Mouse (Mus musculus) hindbrain, embryonic 11.5 days (tissue): ENCODE data around the gene Atp8b5. TPM values are rescaled to one million over a fixed set of nuclear protein-coding genes. Genes with fewer than 3 reads are reported as not detected.

Source experiments
- ATAC-seq: fragments of 200-750 bp; cut with Nextera tagmentation; 2 replicates; pipeline ENCODE4 v1.8.0; 2017; ENCODE audit warnings: mild to moderate bottlenecking, moderate TSS enrichment, moderate library complexity; ENCODE audit not compliant: low FRiP score
- DNase-seq: peaks from one replicate; pipeline ENCODE4 v3.0.0-alpha.2; 2015; ENCODE audit warnings: low spot score
- H3K27ac ChIP-seq: fragments of 300-500 bp; sonication (generic); 2 replicates; pipeline ENCODE4 v1.5.1; 2014; ENCODE audit warnings: mild to moderate bottlenecking, low read depth, low read length
- H3K27me3 ChIP-seq: fragments of 300-500 bp; sonication (generic); 2 replicates; pipeline ENCODE4 v1.6.1; 2014; ENCODE audit warnings: mild to moderate bottlenecking, low read length, moderate library complexity, mixed read lengths; ENCODE audit not compliant: control insufficient read depth, insufficient read depth
- H3K36me3 ChIP-seq: fragments of 300-500 bp; sonication (generic); 2 replicates; pipeline ENCODE4 v1.6.1; 2014; ENCODE audit warnings: mild to moderate bottlenecking, low read length, moderate library complexity, mixed read lengths; ENCODE audit not compliant: control insufficient read depth, insufficient read depth
- H3K4me1 ChIP-seq: fragments of 300-500 bp; sonication (generic); replicated peaks from 2 replicates; pipeline ENCODE4 v1.6.1; 2014; ENCODE audit warnings: low read length, mixed read lengths; ENCODE audit not compliant: control insufficient read depth, insufficient read depth
- H3K4me2 ChIP-seq: fragments of 300-500 bp; sonication (generic); replicated peaks from 2 replicates; pipeline ENCODE4 v1.6.1; 2014; ENCODE audit warnings: mild to moderate bottlenecking, low read depth, low read length
- H3K4me3 ChIP-seq: fragments of 300-500 bp; sonication (generic); 2 replicates; pipeline ENCODE4 v1.5.1; 2014; ENCODE audit warnings: low read depth, low read length
- H3K9ac ChIP-seq: fragments of 300-500 bp; sonication (generic); 2 replicates; pipeline ENCODE4 v1.6.1; 2014; ENCODE audit warnings: low read depth, low read length
- H3K9me3 ChIP-seq: fragments of 300-500 bp; sonication (generic); 2 replicates; pipeline ENCODE4 v1.6.1; 2016; ENCODE audit warnings: low read length; ENCODE audit not compliant: control insufficient read depth
- WGBS: fragments of 180-500 bp; shearing (Covaris S2); extraction: QIAGEN DNeasy Blood & Tissue Kit; methylation state at CpG from one replicate; pipeline ENCODE4 v1.1.7; 2014; 5-methylcytosine and 5-hydroxymethylcytosine counted together
- polyA plus RNA-seq: library from polyadenylated mRNA; unstranded; fragments of >200 nt; fragmentation: Nextera tagmentation; extraction: Ambion mirVana; gene quantifications from 2 replicates; pipeline ENCODE4 v1.2.1, GENCODE M21; 2014

Atp8b5 gene
- polyA plus RNA-seq, 1 experiment from 2014 or later, result 0.23 TPM

DNA sequence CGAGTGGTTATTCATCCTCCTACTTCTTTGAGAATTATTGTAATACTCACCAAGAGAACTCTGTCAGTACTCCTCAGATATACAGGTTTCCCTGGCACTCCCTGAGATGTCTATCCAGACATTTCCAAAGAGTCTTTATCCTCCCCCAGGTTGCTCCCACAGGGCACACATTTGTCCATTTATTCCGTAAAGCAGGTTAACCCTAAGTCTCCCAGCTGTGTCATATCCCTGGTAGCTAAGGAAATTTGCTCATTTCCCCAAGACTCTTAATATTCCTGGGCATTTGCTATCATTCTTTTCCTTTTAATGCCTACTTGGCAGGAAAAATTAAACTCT is 332 bp downstream of the Atp8b5 start:
- 25% methylated on average over 2 of the region's 2 CpGs for WGBS
- Histone ChIP-seq H3K4me3 (peak overlapping the region; percentile 37; the same call in 1 of the 2 replicates), H3K4me1 (no peaks in the 10 kb centered on the region), H3K27ac (no peak overlapping the region), H3K9me3 (no peaks in the 10 kb centered on the region), H3K27me3 (no peaks in the 10 kb centered on the region), H3K4me2 (peak overlapping the region; percentile 60), H3K9ac (peak overlapping the region; percentile 48; the same call in 1 of the 2 replicates), H3K36me3 (no peaks in the 10 kb centered on the region)
- DNase-seq, result no peak
- peak; percentile 10; the same call in 1 of the 2 replicates for ATAC-seq

DNA sequence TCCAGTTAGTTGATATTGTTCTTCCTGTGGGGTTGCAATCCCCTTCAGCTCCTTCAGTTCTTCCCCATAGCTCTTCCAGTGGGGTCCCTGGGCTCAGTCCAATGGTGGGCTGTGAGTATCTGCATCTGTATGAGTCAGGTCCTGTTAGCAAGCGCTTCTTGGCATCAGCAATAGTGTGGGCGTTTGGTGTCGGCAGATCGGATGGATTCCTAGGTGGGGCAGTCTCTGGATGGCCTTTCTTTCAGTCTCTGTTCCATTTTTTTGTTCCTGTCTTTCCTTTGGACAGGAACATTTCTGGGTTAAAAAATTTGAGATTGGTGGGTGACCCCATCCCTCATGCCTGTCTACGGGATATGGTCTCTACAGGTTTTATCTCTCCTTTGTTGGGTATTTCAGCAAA is 18.5 kb downstream of the Atp8b5 start:
- Histone ChIP-seq H3K27me3 (no peaks in the 10 kb centered on the region), H3K4me3 (no peak overlapping the region), H3K9ac (no peak overlapping the region), H3K36me3 (no peaks in the 10 kb centered on the region), H3K4me2 (no peak overlapping the region), H3K4me1 (no peaks in the 10 kb centered on the region), H3K9me3 (no peaks in the 10 kb centered on the region), H3K27ac (no peak overlapping the region)
- no peak for DNase-seq
- 95% methylated on average over 5 of the region's 5 CpGs for WGBS
- ATAC-seq, result no peak

GRCm38 (mm10) chr4:43287305-43287704 is 20.3 kb downstream of the Atp8b5 start:
- H3K9me3 ChIP-seq, result no peaks in the 10 kb centered on the region
- H3K36me3 ChIP-seq, result no peaks in the 10 kb centered on the region
- no peak overlapping the region for H3K4me2 ChIP-seq
- no peaks in the 10 kb centered on the region for H3K4me1 ChIP-seq
- no peaks in the 10 kb centered on the region for H3K27me3 ChIP-seq
- no peak overlapping the region for H3K9ac ChIP-seq
- no peak overlapping the region for H3K27ac ChIP-seq
- no peak for ATAC-seq
- no peak overlapping the region for H3K4me3 ChIP-seq
- WGBS, result 82% methylated on average over 3 of the region's 3 CpGs
- no peak for DNase-seq

DNA sequence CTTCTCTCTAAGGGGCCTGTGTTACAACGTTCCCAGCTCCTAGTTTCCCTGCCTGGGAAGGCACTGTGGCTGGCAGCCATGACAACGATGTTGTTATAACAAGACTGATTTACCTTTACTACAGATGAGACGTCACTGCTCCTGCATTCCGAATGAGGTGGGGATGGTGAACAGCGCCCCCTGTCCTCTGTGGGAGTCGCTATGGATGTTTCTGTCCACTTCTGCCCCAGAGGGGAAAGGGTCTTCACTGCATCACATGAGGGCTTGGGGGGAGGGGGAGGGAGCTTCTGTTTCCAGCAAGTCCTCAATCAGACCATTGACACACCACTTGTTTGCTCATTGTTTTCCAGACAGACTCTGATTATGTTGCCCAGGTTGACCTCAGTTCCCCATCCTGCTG is 27.0 kb downstream of the Atp8b5 start:
- ATAC-seq (no peak), DNase-seq (peak; percentile 18)
- H3K36me3 ChIP-seq, result no peaks in the 10 kb centered on the region
- no peak overlapping the region for H3K27ac ChIP-seq
- H3K9ac ChIP-seq, result no peak overlapping the region
- H3K9me3 ChIP-seq, result no peaks in the 10 kb centered on the region
- no peaks in the 10 kb centered on the region for H3K27me3 ChIP-seq
- H3K4me3 ChIP-seq, result no peak overlapping the region
- WGBS, result 32% methylated on average over 6 of the region's 6 CpGs
- H3K4me1 ChIP-seq, result no peaks in the 10 kb centered on the region
- no peak overlapping the region for H3K4me2 ChIP-seq

DNA sequence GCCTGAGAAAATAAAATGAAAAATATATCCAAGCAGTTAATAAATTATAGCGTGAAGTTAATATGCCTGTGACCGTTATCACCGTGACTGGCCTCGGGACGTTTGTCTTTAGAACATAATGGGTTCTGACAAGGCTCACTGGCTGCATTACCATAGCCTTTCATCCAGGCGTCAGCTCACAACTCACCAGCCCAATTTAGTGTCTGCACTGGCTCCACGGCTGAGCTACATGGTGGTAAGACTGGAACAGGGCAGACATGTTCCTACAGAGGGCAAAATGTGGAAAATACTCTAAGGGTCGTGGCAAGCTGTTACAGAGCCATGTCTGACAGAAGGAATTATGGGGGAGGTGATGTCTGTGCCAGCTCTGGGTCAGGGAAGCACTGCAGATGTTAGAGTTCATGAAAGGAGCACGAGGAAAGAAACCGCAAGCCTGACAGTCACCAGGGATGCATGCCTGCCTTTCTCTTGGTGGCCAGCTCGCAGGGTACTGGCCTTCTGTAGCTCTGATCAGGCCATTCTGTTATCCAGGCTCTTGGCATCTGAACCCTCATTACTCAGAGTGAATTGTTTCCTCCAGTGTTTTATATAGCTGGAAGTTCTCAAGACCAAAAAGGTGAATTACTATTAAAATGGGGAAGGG is 42.9 kb downstream of the Atp8b5 start:
- Histone ChIP-seq H3K4me3 (no peak overlapping the region), H3K9me3 (no peaks in the 10 kb centered on the region), H3K27ac (peak overlapping the region; percentile 73), H3K4me2 (peak overlapping the region; percentile 22), H3K4me1 (no peaks in the 10 kb centered on the region; the same call in 1 of the 2 replicates), H3K36me3 (no peaks in the 10 kb centered on the region), H3K27me3 (no peaks in the 10 kb centered on the region), H3K9ac (no peak overlapping the region)
- peak; percentile 53 for DNase-seq
- 34% methylated on average over 11 of the region's 11 CpGs for whole genome bisulfite sequencing
- peak; percentile 84 for ATAC-seq

GRCm38 (mm10) chr4:43321536-43321935 is 54.6 kb downstream of the Atp8b5 start:
- Histone ChIP-seq H3K4me2 (no peak overlapping the region), H3K4me3 (no peak overlapping the region), H3K36me3 (no peaks in the 10 kb centered on the region), H3K9ac (no peak overlapping the region), H3K4me1 (no peaks in the 10 kb centered on the region), H3K27ac (no peak overlapping the region), H3K9me3 (no peaks in the 10 kb centered on the region), H3K27me3 (no peaks in the 10 kb centered on the region)
- DNase-seq (no peak), ATAC-seq (no peak)
- WGBS, result 88% methylated on average over 4 of the region's 4 CpGs

DNA sequence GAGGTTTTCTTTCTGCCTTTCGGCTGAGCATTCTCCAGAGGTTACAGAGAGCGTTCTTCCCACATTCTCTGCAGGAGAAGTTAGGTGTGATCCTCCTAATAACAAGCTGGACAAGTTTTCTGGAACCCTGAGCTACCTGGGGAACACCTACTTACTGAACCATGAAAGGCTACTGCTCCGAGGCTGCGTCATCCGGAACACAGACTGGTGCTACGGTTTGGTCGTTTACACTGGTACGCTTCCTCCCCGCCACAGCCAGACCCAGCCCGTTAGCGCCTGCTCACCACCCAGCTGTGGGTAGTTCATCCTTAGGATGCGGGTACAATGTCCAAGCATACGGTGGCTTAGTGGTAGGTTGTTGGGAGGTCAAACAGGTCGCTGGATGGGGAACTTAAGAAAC is 55.4 kb downstream of the Atp8b5 start:
- Histone ChIP-seq H3K4me2 (no peak overlapping the region), H3K27ac (no peak overlapping the region), H3K9me3 (no peaks in the 10 kb centered on the region), H3K27me3 (no peaks in the 10 kb centered on the region), H3K9ac (no peak overlapping the region), H3K36me3 (no peaks in the 10 kb centered on the region), H3K4me3 (no peak overlapping the region), H3K4me1 (no peaks in the 10 kb centered on the region)
- WGBS, result 86% methylated on average over 14 of the region's 14 CpGs
- ATAC-seq (no peak), DNase-seq (no peak)

DNA sequence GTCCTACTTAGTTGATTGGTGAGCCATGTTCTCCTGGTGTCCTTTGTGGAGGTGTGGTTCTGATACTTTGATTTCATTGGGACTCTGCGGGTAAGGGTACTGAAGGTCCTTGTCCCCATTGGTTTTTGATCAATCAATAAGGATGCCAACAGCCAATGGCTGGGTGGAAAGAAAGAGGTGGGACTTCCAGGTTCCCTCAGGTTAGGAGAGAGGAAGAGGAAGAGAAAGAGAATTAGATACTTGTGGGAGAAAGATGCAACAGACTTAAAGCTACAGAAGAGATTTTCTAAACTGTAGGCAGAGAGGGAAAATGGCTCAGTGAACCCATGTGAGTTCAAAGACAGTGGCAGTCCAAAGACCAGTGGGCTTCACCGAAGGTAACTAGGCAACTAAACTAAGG is 60.2 kb downstream of the Atp8b5 start:
- no peak overlapping the region for H3K4me2 ChIP-seq
- no peaks in the 10 kb centered on the region for H3K27me3 ChIP-seq
- DNase-seq, result no peak
- ATAC-seq, result no peak
- no peaks in the 10 kb centered on the region for H3K4me1 ChIP-seq
- H3K36me3 ChIP-seq, result no peaks in the 10 kb centered on the region
- no peak overlapping the region for H3K27ac ChIP-seq
- 98% methylated on average over 2 of the region's 2 CpGs for WGBS
- no peaks in the 10 kb centered on the region for H3K9me3 ChIP-seq
- H3K4me3 ChIP-seq, result no peak overlapping the region
- H3K9ac ChIP-seq, result no peak overlapping the region

GRCm38 (mm10) chr4:43334771-43335170 is 67.8 kb downstream of the Atp8b5 start:
- Histone ChIP-seq H3K36me3 (no peaks in the 10 kb centered on the region), H3K9ac (no peak overlapping the region), H3K4me1 (no peaks in the 10 kb centered on the region), H3K27ac (no peak overlapping the region), H3K4me2 (no peak overlapping the region), H3K9me3 (no peaks in the 10 kb centered on the region), H3K4me3 (no peak overlapping the region), H3K27me3 (no peaks in the 10 kb centered on the region)
- DNase-seq (no peak), ATAC-seq (no peak)
- WGBS, result 62% methylated on average over 2 of the region's 2 CpGs
